Mouse (Mus musculus): ENCODE results near the gene Mras. TPM values are rescaled to one million over a fixed set of nuclear protein-coding genes. Genes with fewer than 3 reads are reported as not detected.

Gene Mras
- polyA plus RNA-seq, 1 experiment from 2014 or later: 4.8 TPM

DNA sequence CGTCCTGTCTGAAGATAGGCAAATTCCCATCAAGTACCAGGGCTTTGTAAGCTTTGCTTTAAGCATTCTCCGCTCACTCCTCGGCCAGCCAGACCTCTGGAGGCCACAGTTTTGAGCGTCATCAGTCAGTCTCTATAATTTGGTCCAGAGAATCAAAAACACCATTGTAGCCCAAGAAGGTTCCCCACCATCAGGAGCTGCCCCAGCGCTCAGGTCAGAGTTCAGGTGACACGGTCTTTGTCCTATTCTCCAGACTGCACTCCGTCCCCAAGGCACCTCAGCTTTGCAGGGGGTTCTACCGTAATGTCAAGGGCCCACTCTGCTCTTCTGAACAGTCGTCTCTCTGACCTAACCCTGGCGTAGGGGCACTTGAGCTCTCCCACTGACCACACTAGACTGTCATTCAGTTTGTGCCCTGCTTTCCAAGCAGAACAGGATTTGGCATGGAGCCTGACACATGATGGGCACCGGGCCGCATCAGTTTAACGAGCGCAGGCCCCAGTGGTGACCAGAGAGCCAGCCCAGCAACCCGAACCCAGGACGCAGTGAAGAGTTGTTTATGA lies 1.5 kb downstream of the Mras start:
- H3K36me3 ChIP-seq (ENCODE audit: control insufficient read depth, insufficient read depth, low read length): no peaks in the 10 kb centered on the region
- DNase-seq (ENCODE audit: low spot score): no peak
- peak overlapping the region; percentile 72 for H3K4me3 ChIP-seq (ENCODE audit: low read depth, low read length)
- no peaks in the 10 kb centered on the region for H3K9me3 ChIP-seq (ENCODE audit: control insufficient read depth, low read length)
- H3K4me2 ChIP-seq: peak overlapping the region; percentile 94
- H3K27ac ChIP-seq (ENCODE audit: low read depth, low read length): no peak overlapping the region
- peak overlapping the region; percentile 60 for H3K9ac ChIP-seq (ENCODE audit: low read depth, low read length)
- peaks cover 48% of the 10 kb centered on the region for H3K27me3 ChIP-seq (replicated peaks; ENCODE audit: control insufficient read depth, insufficient read depth, low read length)
- 37% methylated on average over 16 of the region's 16 CpGs for whole genome bisulfite sequencing
- H3K4me1 ChIP-seq (replicated peaks; ENCODE audit: control insufficient read depth, insufficient read depth, low read length): peaks cover 4% of the 10 kb centered on the region; the same call in 1 of the 2 replicates
- no peak for ATAC-seq (replicated peaks; ENCODE audit: low FRiP score)

DNA sequence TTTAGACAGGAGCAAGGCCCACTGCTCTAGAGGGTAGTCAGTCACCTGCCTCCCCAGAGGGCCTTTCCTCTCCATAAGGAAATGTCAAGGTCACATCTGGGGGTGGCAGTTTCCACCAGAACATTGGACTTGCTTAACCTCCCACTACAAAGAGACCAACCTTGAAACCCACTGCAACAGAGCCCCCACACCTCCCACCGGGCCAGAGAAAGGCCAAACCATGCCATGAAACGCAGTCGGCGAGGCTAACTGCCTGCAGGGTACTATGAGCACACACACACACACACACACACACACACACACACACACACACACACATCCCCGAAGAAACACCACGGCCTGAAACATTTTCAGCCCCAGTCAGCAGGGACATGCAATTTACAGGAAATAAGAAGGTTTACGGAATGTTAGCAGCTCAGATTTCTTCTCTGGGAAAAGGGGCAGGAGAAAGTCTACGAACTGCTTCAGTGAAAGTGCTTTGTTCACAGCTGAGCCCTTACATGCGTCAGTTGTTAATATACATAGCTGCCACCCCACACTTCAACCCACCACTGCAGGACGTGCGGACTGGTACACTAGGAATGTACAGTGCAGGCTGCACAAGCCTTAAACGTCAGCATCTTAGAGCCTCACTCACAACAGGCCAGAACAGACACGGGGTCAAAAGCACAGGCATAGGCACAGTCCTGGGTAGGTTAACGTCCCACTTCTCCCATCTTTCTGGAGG lies 2.1 kb downstream of the Mras start:
- H3K9me3 ChIP-seq (ENCODE audit: control insufficient read depth, low read length): no peaks in the 10 kb centered on the region
- no peak overlapping the region for H3K27ac ChIP-seq (ENCODE audit: low read depth, low read length)
- H3K27me3 ChIP-seq (replicated peaks; ENCODE audit: control insufficient read depth, insufficient read depth, low read length): peaks cover 45% of the 10 kb centered on the region
- peak overlapping the region; percentile 72; the same call in 1 of the 2 replicates for H3K4me3 ChIP-seq (ENCODE audit: low read depth, low read length)
- no peaks in the 10 kb centered on the region for H3K36me3 ChIP-seq (ENCODE audit: control insufficient read depth, insufficient read depth, low read length)
- H3K4me2 ChIP-seq: peak overlapping the region; percentile 94
- ATAC-seq (replicated peaks; ENCODE audit: low FRiP score) (no peak), DNase-seq (ENCODE audit: low spot score) (no peak)
- H3K9ac ChIP-seq (ENCODE audit: low read depth, low read length): peak overlapping the region; percentile 20; the same call in 1 of the 2 replicates
- 62% methylated on average over 14 of the region's 14 CpGs for WGBS
- H3K4me1 ChIP-seq (replicated peaks; ENCODE audit: control insufficient read depth, insufficient read depth, low read length): peaks cover 4% of the 10 kb centered on the region; the same call in 1 of the 2 replicates

DNA sequence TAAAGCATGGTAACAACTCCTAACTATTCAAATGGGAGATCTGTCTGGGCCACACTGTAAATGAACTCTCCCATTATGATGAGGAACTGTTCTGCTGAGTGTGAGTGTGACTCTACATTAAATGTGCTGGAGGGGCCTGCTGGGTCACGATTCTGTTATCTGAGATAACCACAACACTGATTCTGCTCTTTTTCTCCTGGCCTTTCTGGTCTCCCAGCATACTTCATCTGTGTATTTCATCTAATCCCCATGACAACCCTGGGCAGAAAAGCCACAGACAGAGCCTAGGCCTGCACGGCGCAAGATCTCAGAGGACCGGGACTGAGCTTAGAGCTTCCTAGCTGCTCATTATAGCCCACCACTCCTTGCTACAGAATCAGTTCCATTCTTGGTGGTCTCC lies 4.7 kb downstream of the Mras start:
- no peak for DNase-seq (ENCODE audit: low spot score)
- peak; percentile 68 for ATAC-seq (replicated peaks; ENCODE audit: low FRiP score)
- 50% methylated on average over 4 of the region's 4 CpGs for WGBS

DNA sequence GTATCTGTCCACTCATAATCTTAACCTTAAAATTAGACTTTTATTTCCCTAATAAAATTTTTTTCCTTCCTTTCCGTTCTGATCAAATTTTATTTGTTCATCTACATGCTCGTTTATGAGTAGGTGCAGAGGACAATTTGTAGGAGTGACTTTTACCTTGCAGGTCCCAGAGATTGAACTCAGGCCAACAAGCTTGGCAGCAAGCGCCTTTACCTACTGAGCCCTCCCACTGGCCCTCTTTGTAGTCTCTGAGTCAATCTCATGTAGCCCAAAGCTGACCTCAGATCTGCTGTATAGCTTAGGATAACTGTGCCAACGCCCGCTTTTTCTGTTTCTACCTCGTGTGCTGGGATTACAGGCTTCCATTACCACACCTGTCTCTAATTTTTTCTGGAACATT lies 5.2 kb downstream of the Mras start:
- H3K27me3 ChIP-seq (replicated peaks; ENCODE audit: control insufficient read depth, insufficient read depth, low read length): peaks cover 22% of the 10 kb centered on the region
- H3K4me3 ChIP-seq (ENCODE audit: low read depth, low read length): no peak overlapping the region
- no peak for DNase-seq (ENCODE audit: low spot score)
- no peaks in the 10 kb centered on the region for H3K36me3 ChIP-seq (ENCODE audit: control insufficient read depth, insufficient read depth, low read length)
- no peaks in the 10 kb centered on the region for H3K9me3 ChIP-seq (ENCODE audit: control insufficient read depth, low read length)
- 75% methylated on average over 6 of the region's 6 CpGs for WGBS
- no peak overlapping the region for H3K27ac ChIP-seq (ENCODE audit: low read depth, low read length)
- ATAC-seq (replicated peaks; ENCODE audit: low FRiP score): no peak
- peaks cover 2% of the 10 kb centered on the region; the same call in 1 of the 2 replicates for H3K4me1 ChIP-seq (replicated peaks; ENCODE audit: control insufficient read depth, insufficient read depth, low read length)
- no peak overlapping the region for H3K9ac ChIP-seq (ENCODE audit: low read depth, low read length)
- H3K4me2 ChIP-seq: no peak overlapping the region

More for the DNA sequence above, 4.7 kb downstream of the Mras start:
- no peak overlapping the region for H3K27ac ChIP-seq (ENCODE audit: low read depth, low read length)
- no peak overlapping the region for H3K9ac ChIP-seq (ENCODE audit: low read depth, low read length)
- no peaks in the 10 kb centered on the region for H3K9me3 ChIP-seq (ENCODE audit: control insufficient read depth, low read length)
- peaks cover 27% of the 10 kb centered on the region for H3K27me3 ChIP-seq (replicated peaks; ENCODE audit: control insufficient read depth, insufficient read depth, low read length)
- H3K4me3 ChIP-seq (ENCODE audit: low read depth, low read length): no peak overlapping the region
- H3K36me3 ChIP-seq (ENCODE audit: control insufficient read depth, insufficient read depth, low read length): no peaks in the 10 kb centered on the region
- H3K4me1 ChIP-seq (replicated peaks; ENCODE audit: control insufficient read depth, insufficient read depth, low read length): peaks cover 4% of the 10 kb centered on the region; the same call in 1 of the 2 replicates
- H3K4me2 ChIP-seq: no peak overlapping the region

DNA sequence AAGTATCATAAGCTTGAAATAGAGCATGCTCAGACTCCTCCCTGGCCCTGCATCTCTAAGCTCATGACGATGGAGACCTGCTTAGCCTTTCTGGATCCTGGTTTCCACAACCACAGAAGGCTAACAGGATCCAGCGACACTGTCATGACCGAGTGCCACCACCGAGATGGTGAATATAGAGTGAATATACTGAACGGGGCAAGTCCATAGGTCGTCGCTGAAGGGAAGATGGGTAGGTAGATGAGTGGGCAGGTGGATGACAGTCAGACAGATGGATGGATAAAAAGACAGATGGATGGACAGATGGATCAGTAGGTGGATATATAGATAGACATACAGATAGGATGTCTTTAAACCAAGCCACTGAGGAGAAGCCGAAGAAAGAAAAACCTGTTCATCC lies 5.8 kb downstream of the Mras start:
- Histone ChIP-seq H3K9me3 (ENCODE audit: control insufficient read depth, low read length) (no peaks in the 10 kb centered on the region), H3K4me3 (ENCODE audit: low read depth, low read length) (no peak overlapping the region), H3K27me3 (replicated peaks; ENCODE audit: control insufficient read depth, insufficient read depth, low read length) (peaks cover 16% of the 10 kb centered on the region), H3K27ac (ENCODE audit: low read depth, low read length) (no peak overlapping the region), H3K4me2 (no peak overlapping the region), H3K36me3 (ENCODE audit: control insufficient read depth, insufficient read depth, low read length) (no peaks in the 10 kb centered on the region), H3K9ac (ENCODE audit: low read depth, low read length) (no peak overlapping the region), H3K4me1 (replicated peaks; ENCODE audit: control insufficient read depth, insufficient read depth, low read length) (peaks cover 2% of the 10 kb centered on the region; the same call in 1 of the 2 replicates)
- ATAC-seq (replicated peaks; ENCODE audit: low FRiP score): no peak
- 91% methylated on average over 8 of the region's 8 CpGs for WGBS
- no peak for DNase-seq (ENCODE audit: low spot score)

DNA sequence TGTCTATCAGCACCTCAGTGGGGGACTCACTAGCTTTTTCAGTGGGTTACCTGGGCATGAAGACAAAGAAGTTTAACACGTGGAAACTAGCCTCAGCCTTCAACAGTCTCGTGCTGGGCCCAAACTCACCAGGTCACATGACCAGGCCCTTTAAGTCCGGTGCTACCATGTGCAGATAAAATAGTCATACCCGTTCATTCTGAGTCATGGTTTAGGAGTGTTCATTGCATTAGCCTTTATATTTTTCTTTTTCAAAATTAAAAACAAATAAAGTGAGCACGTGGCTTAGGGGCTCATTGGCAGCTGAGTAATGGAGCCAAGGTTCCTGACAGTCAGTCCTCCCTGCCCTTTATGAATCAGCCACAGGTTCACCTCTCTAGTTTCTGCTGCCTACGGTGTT lies 6.4 kb downstream of the Mras start:
- DNase-seq (ENCODE audit: low spot score): no peak
- no peak for ATAC-seq (replicated peaks; ENCODE audit: low FRiP score)
- Histone ChIP-seq H3K4me3 (ENCODE audit: low read depth, low read length) (no peak overlapping the region), H3K9ac (ENCODE audit: low read depth, low read length) (no peak overlapping the region), H3K27me3 (replicated peaks; ENCODE audit: control insufficient read depth, insufficient read depth, low read length) (peaks cover 10% of the 10 kb centered on the region), H3K4me1 (replicated peaks; ENCODE audit: control insufficient read depth, insufficient read depth, low read length) (peaks cover 2% of the 10 kb centered on the region; the same call in 1 of the 2 replicates), H3K27ac (ENCODE audit: low read depth, low read length) (no peak overlapping the region), H3K4me2 (no peak overlapping the region), H3K36me3 (ENCODE audit: control insufficient read depth, insufficient read depth, low read length) (no peaks in the 10 kb centered on the region), H3K9me3 (ENCODE audit: control insufficient read depth, low read length) (no peaks in the 10 kb centered on the region)
- 70% methylated on average over 6 of the region's 6 CpGs for WGBS

DNA sequence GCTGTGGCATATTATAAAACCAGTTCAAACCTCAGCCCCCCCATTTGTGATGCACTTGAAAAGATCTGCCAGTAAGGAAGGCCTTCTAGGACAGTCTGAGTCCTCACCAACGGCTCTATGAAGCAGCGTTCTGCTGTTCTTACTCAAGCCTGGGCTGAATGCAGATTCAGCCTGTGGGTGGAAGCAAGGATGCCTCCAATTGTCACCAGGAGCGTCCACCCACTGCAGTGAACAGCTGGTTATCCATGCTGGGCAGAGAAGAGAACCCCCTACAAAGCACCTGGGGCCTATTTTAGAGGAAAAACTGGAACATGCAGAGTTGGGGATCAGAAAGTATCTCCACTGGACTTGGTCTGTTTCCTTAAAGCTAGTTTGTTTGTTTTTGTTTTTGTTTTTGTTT lies 7.3 kb downstream of the Mras start:
- H3K27me3 ChIP-seq (replicated peaks; ENCODE audit: control insufficient read depth, insufficient read depth, low read length): peaks cover 3% of the 10 kb centered on the region
- no peak for DNase-seq (ENCODE audit: low spot score)
- H3K4me1 ChIP-seq (replicated peaks; ENCODE audit: control insufficient read depth, insufficient read depth, low read length): no peaks in the 10 kb centered on the region; the same call in 1 of the 2 replicates
- no peak overlapping the region for H3K4me3 ChIP-seq (ENCODE audit: low read depth, low read length)
- no peak for ATAC-seq (replicated peaks; ENCODE audit: low FRiP score)
- no peaks in the 10 kb centered on the region for H3K36me3 ChIP-seq (ENCODE audit: control insufficient read depth, insufficient read depth, low read length)
- H3K9me3 ChIP-seq (ENCODE audit: control insufficient read depth, low read length): no peaks in the 10 kb centered on the region
- no peak overlapping the region for H3K27ac ChIP-seq (ENCODE audit: low read depth, low read length)
- no peak overlapping the region for H3K4me2 ChIP-seq
- H3K9ac ChIP-seq (ENCODE audit: low read depth, low read length): no peak overlapping the region
- WGBS: 86% methylated on average over 3 of the region's 3 CpGs

DNA sequence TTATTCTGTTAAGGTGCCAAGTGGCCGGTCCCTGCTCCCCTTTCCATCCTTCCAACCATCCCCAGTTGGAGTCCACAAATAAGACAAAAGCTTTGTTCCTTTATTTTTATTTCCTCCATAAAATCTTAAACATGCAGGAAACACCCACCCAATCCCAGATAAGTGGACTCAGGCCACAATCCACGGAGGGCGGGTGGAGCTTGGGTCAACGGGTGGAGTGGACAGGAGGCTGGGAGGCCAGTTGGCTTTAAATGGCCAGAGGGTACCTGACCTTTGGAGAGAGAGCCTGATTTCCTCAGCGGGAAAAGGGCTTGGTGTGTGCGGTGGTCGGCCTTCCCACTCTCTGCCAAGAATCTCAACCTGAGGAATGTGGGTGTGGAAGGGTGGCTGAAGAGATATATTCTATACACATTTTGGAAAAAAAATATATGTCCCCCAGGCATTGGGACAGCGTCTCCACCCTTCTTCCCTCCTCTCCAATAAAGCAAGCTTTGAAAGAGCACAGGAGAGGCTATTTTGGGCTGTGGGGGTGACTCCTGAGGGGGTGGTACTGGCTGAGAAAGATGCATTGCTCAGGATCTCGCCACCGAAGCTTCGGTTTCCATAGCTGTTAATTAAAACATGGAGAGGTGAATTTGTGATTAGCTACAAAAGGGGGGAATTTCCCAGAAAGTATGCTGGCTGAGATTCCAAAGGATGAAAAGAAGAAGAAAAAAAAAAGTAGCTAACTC lies 8.4 kb downstream of the Mras start:
- no peak overlapping the region for H3K4me3 ChIP-seq (ENCODE audit: low read depth, low read length)
- no peak overlapping the region for H3K27ac ChIP-seq (ENCODE audit: low read depth, low read length)
- DNase-seq (ENCODE audit: low spot score) (no peak), ATAC-seq (replicated peaks; ENCODE audit: low FRiP score) (no peak)
- H3K27me3 ChIP-seq (replicated peaks; ENCODE audit: control insufficient read depth, insufficient read depth, low read length): no peaks in the 10 kb centered on the region
- no peaks in the 10 kb centered on the region; the same call in none of the 2 replicates for H3K4me1 ChIP-seq (replicated peaks; ENCODE audit: control insufficient read depth, insufficient read depth, low read length)
- H3K4me2 ChIP-seq: no peak overlapping the region
- H3K9me3 ChIP-seq (ENCODE audit: control insufficient read depth, low read length): no peaks in the 10 kb centered on the region
- H3K9ac ChIP-seq (ENCODE audit: low read depth, low read length): no peak overlapping the region
- WGBS: 76% methylated on average over 11 of the region's 11 CpGs
- H3K36me3 ChIP-seq (ENCODE audit: control insufficient read depth, insufficient read depth, low read length): no peaks in the 10 kb centered on the region

Measured in liver, embryonic 11.5 days (tissue).